Mouse (Mus musculus) mouse embryonic stem cell (cell line): ENCODE results near the gene Unc13a.

Source experiments
- in situ Hi-C, 2 experiments: fragments of 300-500 bp; cut with MboI; formaldehyde crosslinking; loops; 1 replicate in 1 of 2; 3 replicates in 1 of 2; pipeline ENCODE4 v1.14.3; 2019 to 2020; ENCODE audit warnings: low sequenced_read_pairs in 2 of 2, low pct_unique_long_range_greater_than_20kb in 1 of 2, mixed read lengths in 1 of 2; ENCODE audit not compliant: unreplicated experiment in 1 of 2

Gene Unc13a

GRCm38 (mm10) chr8:71575020-71575419 lies 96.5 kb downstream of the Unc13a start:
- in situ Hi-C loops, result no loop called here

- in situ Hi-C loops, result no loop called here
These were observed 97.1 kb downstream of the Unc13a start for GRCm38 (mm10) chr8:71574426-71574825.
